ENCODE assay signal across 8 mouse cellular contexts in the genomic region with DNA sequence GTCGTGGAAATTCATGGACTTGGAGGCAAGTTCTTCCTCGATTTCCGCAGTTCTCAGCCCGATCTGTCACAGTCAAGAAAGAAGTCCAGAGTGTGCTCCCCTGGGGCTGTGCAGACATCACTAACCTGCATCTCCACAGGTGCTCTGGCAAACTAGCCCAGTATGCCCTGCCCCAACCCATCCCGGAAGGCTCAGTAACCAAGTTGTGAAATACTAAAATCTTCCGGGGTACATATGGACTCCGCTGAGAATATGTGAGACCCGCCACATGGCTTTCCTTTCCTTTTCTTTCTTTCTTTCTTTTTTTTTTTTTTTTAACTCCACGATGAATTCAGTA. TPM values are rescaled to one million over a fixed set of nuclear protein-coding genes. Genes with fewer than 3 reads are reported as not detected.
DNase-seq lines count a peak whose midpoint lies in the region; ATAC-seq and TF ChIP-seq lines count a peak whose summit lies in the region.

No protein-coding gene starts in this region.

- no peak for TF ChIP-seq CTCF in lung, postnatal 0 days (IDR thresholded peaks at IDR 0.05)

- no peaks in the 10 kb centered on the region for H3K9me3 ChIP-seq in lung, postnatal 0 days (ENCODE audit: low read length)
- H3K9me3 ChIP-seq in limb, embryonic 15.5 days, result no peaks in the 10 kb centered on the region
- no peaks in the 10 kb centered on the region for H3K9me3 ChIP-seq in stomach, embryonic 15.5 days

- 3% methylated on average over 9 of the region's 9 CpGs for WGBS in lung, postnatal 0 days
- 5% methylated on average over 9 of the region's 9 CpGs for WGBS in limb, embryonic 15.5 days
- 8% methylated on average over 9 of the region's 9 CpGs for WGBS in stomach, embryonic 15.5 days

- no peaks in the 10 kb centered on the region for H3K36me3 ChIP-seq in lung, postnatal 0 days (ENCODE audit: insufficient read depth, low read length)
- H3K36me3 ChIP-seq in limb, embryonic 15.5 days, result no peaks in the 10 kb centered on the region
- H3K36me3 ChIP-seq in stomach, embryonic 15.5 days, result no peaks in the 10 kb centered on the region

- no peaks in the 10 kb centered on the region for H3K27me3 ChIP-seq in lung, postnatal 0 days (replicated peaks; ENCODE audit: insufficient read depth, low read length)
- H3K27me3 ChIP-seq in limb, embryonic 15.5 days, result no peaks in the 10 kb centered on the region
- H3K27me3 ChIP-seq in stomach, embryonic 15.5 days (replicated peaks), result no peaks in the 10 kb centered on the region

- H3K4me3 ChIP-seq in lung, postnatal 0 days (ENCODE audit: low read depth, low read length), result peak overlapping the region; percentile 69
- peak overlapping the region; percentile 79 for H3K4me3 ChIP-seq in limb, embryonic 15.5 days
- H3K4me3 ChIP-seq in stomach, embryonic 15.5 days (replicated peaks), result peak overlapping the region; percentile 90

- ATAC-seq in lung, postnatal 0 days, result peak; percentile 44
- ATAC-seq in limb, embryonic 15.5 days (ENCODE audit: insufficient number of reproducible peaks, low FRiP score, low TSS enrichment, low read depth), result peak; percentile 27
- ATAC-seq in stomach, embryonic 15.5 days (ENCODE audit: insufficient read depth, low FRiP score, low read depth), result peak; percentile 44

- H3K4me2 ChIP-seq in lung, postnatal 0 days (replicated peaks; ENCODE audit: low read depth, low read length), result peak overlapping the region; percentile 70
- peak overlapping the region; percentile 64 for H3K4me2 ChIP-seq in limb, embryonic 15.5 days
- H3K4me2 ChIP-seq in stomach, embryonic 15.5 days, result peak overlapping the region; percentile 68

- no peak for DNase-seq in lung, postnatal 0 days (ENCODE audit: low spot score)
- DNase-seq in lung, adult 18-20 months, result no peak
- DNase-seq in fat pad, adult 2 months (ENCODE audit: extremely low read depth, low read depth, low spot score), result peak; percentile 37
- DNase-seq in embryo, embryonic 10 days (ENCODE audit: low spot score), result no peak
- no peak for DNase-seq in adrenal gland, adult 8-10 months
- DNase-seq in spleen, postnatal 14 days (ENCODE audit: low spot score in 2 of 2), result no peak

- H3K9ac ChIP-seq in lung, postnatal 0 days (replicated peaks; ENCODE audit: low read depth), result peak overlapping the region; percentile 83
- H3K9ac ChIP-seq in limb, embryonic 15.5 days, result peak overlapping the region; percentile 95
- peak overlapping the region; percentile 92 for H3K9ac ChIP-seq in stomach, embryonic 15.5 days

- 0 out of 2 replicates have a peak, but pooled peaks have one; percentile 38 for TF ChIP-seq EP300 in lung, postnatal 0 days (IDR thresholded peaks at IDR 0.05)

- H3K4me1 ChIP-seq in lung, postnatal 0 days (ENCODE audit: insufficient read depth, low read depth, low read length), result peaks cover 10% of the 10 kb centered on the region; the same call in 1 of the 2 replicates
- H3K4me1 ChIP-seq in limb, embryonic 15.5 days, result peaks cover 14% of the 10 kb centered on the region; the same call in 1 of the 2 replicates
- peaks cover 11% of the 10 kb centered on the region for H3K4me1 ChIP-seq in stomach, embryonic 15.5 days

- peak overlapping the region; percentile 97 for H3K27ac ChIP-seq in lung, postnatal 0 days (ENCODE audit: low read length)
- peak overlapping the region; percentile 100 for H3K27ac ChIP-seq in limb, embryonic 15.5 days
- peak overlapping the region; percentile 100 for H3K27ac ChIP-seq in stomach, embryonic 15.5 days

RNA-seq across cellular contexts. Expression of gene Srd5a3, which starts 0.6 kb away (rescaled TPM):
- polyA plus RNA-seq in lung, postnatal 0 days (2015; fragmentation: Nextera tagmentation; extraction: Ambion mirVana), result 48.1 and 49.3 TPM in 2 replicates
- polyA plus RNA-seq in limb, embryonic 15.5 days (2015; fragmentation: Nextera tagmentation; extraction: Ambion mirVana), result 36.0 and 39.1 TPM in 2 replicates
- polyA plus RNA-seq in stomach, embryonic 15.5 days (2015; fragmentation: Nextera tagmentation; extraction: Ambion mirVana), result 38.0 and 41.1 TPM in 2 replicates
- total RNA-seq in adrenal gland, adult 8-10 months (2022), result 10 to 100 TPM; 29.6 to 34.8 (median 32.8) TPM

RNA-seq across cellular contexts. Expression of gene Tmem165, which starts 43.0 kb away (rescaled TPM):
- polyA plus RNA-seq in lung, postnatal 0 days (2015; fragmentation: Nextera tagmentation; extraction: Ambion mirVana), result 107 and 112 TPM in 2 replicates
- polyA plus RNA-seq in limb, embryonic 15.5 days (2015; fragmentation: Nextera tagmentation; extraction: Ambion mirVana), result 76.0 and 101 TPM in 2 replicates
- polyA plus RNA-seq in stomach, embryonic 15.5 days (2015; fragmentation: Nextera tagmentation; extraction: Ambion mirVana), result 98.1 and 99.0 TPM in 2 replicates
- total RNA-seq in adrenal gland, adult 8-10 months (2022), result 10 to 100 TPM; 35.7 to 53.4 (median 42.6) TPM
